In genomic region chr9:69488510-69488909, GRCm38 (mm10) we compare ENCODE assay signal across 13 mouse cellular contexts. TPM values are rescaled to one million over a fixed set of nuclear protein-coding genes. Genes with fewer than 3 reads are reported as not detected.
DNase-seq lines count a peak whose midpoint lies in the region; ATAC-seq and TF ChIP-seq lines count a peak whose summit lies in the region.
"Had no signal": no experiment of that assay in that cellular context is flagged by ENCODE, and none has a peak within 500 bp of the region (broad histone marks: within the 10 kb centered on the region; RNA-seq: fewer than 3 reads in every experiment).

No protein-coding gene starts in this region.

- H3K27ac ChIP-seq in forebrain, embryonic 10.5 days, result peak overlapping the region; percentile 8; the same call in 1 of the 2 replicates
- H3K27ac ChIP-seq in forebrain, postnatal 0 days (ENCODE audit: low read depth, low read length), result no peak overlapping the region
- no peak overlapping the region for H3K27ac ChIP-seq in liver, embryonic 12.5 days
- H3K27ac ChIP-seq in heart, embryonic 14.5 days (replicated peaks in 1 of 2; ENCODE audit: control insufficient read depth in 1 of 2, insufficient read depth in 1 of 2, low read depth in 2 of 2, low read length in 2 of 2), result peak overlapping the region; percentile 15; a peak in 3 of 4 replicates
- H3K27ac ChIP-seq: embryonic facial prominence, embryonic 13.5 days; liver, embryonic 14.5 days; neural tube, embryonic 12.5 days had no signal

- no peak for DNase-seq in forebrain, embryonic 10.5 days (ENCODE audit: extremely low spot score, low spot score)
- no peak for DNase-seq in forebrain, postnatal 0 days
- DNase-seq in liver, result peak; percentile 17
- DNase-seq in gastrocnemius, adult 18-20 months (ENCODE audit: low spot score), result no peak
- DNase-seq: adrenal gland, postnatal 10 days had no signal

- no peak for TF ChIP-seq CTCF in forebrain, postnatal 0 days (IDR thresholded peaks at IDR 0.05; ENCODE audit: low read depth)

- peaks cover 8% of the 10 kb centered on the region for H3K27me3 ChIP-seq in forebrain, embryonic 10.5 days (ENCODE audit: poor library complexity, severe bottlenecking)
- H3K27me3 ChIP-seq in forebrain, postnatal 0 days (ENCODE audit: insufficient read depth, low read length), result no peaks in the 10 kb centered on the region
- H3K27me3 ChIP-seq in liver, embryonic 12.5 days (replicated peaks), result no peaks in the 10 kb centered on the region
- H3K27me3 ChIP-seq in heart, embryonic 14.5 days (ENCODE audit: control insufficient read depth, insufficient read depth, low read length), result no peaks in the 10 kb centered on the region
- H3K27me3 ChIP-seq: embryonic facial prominence, embryonic 13.5 days; neural tube, embryonic 12.5 days had no signal

- no peak for ATAC-seq in forebrain, postnatal 0 days
- no peak for ATAC-seq in liver, embryonic 12.5 days
- no peak for ATAC-seq in heart, embryonic 14.5 days (ENCODE audit: insufficient number of reproducible peaks, insufficient read depth, low FRiP score, low read depth)
- 0 out of 2 replicates have a peak, but pooled peaks have one; percentile 14 for ATAC-seq in megakaryocyte-erythroid progenitor cell, adult 5-6 weeks (replicated peaks; ENCODE audit: low FRiP score, low TSS enrichment, poor library complexity, severe bottlenecking)
- ATAC-seq in erythroid progenitor cell, adult 5-6 weeks (replicated peaks; ENCODE audit: low FRiP score, poor library complexity, severe bottlenecking), result no peak
- ATAC-seq: intestine, postnatal 0 days had no signal

- peaks cover 8% of the 10 kb centered on the region; the same call in 1 of the 2 replicates for H3K9me3 ChIP-seq in forebrain, embryonic 10.5 days
- H3K9me3 ChIP-seq in forebrain, postnatal 0 days (ENCODE audit: low read length), result no peaks in the 10 kb centered on the region
- 0 out of 2 replicates have a peak, but pooled peaks cover 4% of the 10 kb centered on the region for H3K9me3 ChIP-seq in liver, embryonic 12.5 days (replicated peaks)
- H3K9me3 ChIP-seq in heart, embryonic 14.5 days (ENCODE audit: control insufficient read depth, low read length), result peaks cover 14% of the 10 kb centered on the region
- H3K9me3 ChIP-seq: embryonic facial prominence, embryonic 13.5 days had no signal

- H3K9ac ChIP-seq in forebrain, postnatal 0 days, result no peak overlapping the region
- no peak overlapping the region for H3K9ac ChIP-seq in liver, embryonic 12.5 days
- no peak overlapping the region for H3K9ac ChIP-seq in heart, embryonic 14.5 days (ENCODE audit: low read length)
- H3K9ac ChIP-seq: embryonic facial prominence, embryonic 13.5 days; liver, embryonic 14.5 days; neural tube, embryonic 12.5 days had no signal

- 28% methylated on average over 8 of the region's 8 CpGs for WGBS in forebrain, embryonic 10.5 days
- 35% methylated on average over 8 of the region's 8 CpGs for WGBS in forebrain, postnatal 0 days
- 25% methylated on average over 8 of the region's 8 CpGs for WGBS in liver, embryonic 12.5 days (ENCODE audit: insufficient replicate concordance)
- 9% methylated on average over 8 of the region's 8 CpGs for WGBS in heart, embryonic 14.5 days

- no peaks in the 10 kb centered on the region; the same call in 1 of the 2 replicates for H3K36me3 ChIP-seq in forebrain, embryonic 10.5 days (replicated peaks)
- H3K36me3 ChIP-seq in forebrain, postnatal 0 days (ENCODE audit: insufficient read depth), result peaks cover 4% of the 10 kb centered on the region; the same call in 1 of the 2 replicates
- peaks cover 73% of the 10 kb centered on the region for H3K36me3 ChIP-seq in liver, embryonic 12.5 days
- peaks cover 100% of the 10 kb centered on the region for H3K36me3 ChIP-seq in heart, embryonic 14.5 days (ENCODE audit: control insufficient read depth, insufficient read depth, low read length)

- no peak overlapping the region for H3K4me2 ChIP-seq in forebrain, postnatal 0 days (ENCODE audit: low read depth)
- H3K4me2 ChIP-seq in liver, embryonic 12.5 days, result no peak overlapping the region
- no peak overlapping the region for H3K4me2 ChIP-seq in heart, embryonic 14.5 days (ENCODE audit: low read length)
- H3K4me2 ChIP-seq: embryonic facial prominence, embryonic 13.5 days; neural tube, embryonic 12.5 days had no signal

- no peak overlapping the region for H3K4me3 ChIP-seq in forebrain, embryonic 10.5 days
- no peak overlapping the region for H3K4me3 ChIP-seq in forebrain, postnatal 0 days (ENCODE audit: low read depth, low read length)
- H3K4me3 ChIP-seq in liver, embryonic 12.5 days, result no peak overlapping the region
- H3K4me3 ChIP-seq in heart, embryonic 14.5 days (ENCODE audit: control insufficient read depth in 1 of 2, insufficient read depth in 1 of 2, low read depth in 1 of 2, low read length in 2 of 2), result no peak overlapping the region
- H3K4me3 ChIP-seq: embryonic facial prominence, embryonic 13.5 days; neural tube, embryonic 12.5 days had no signal

- peaks cover 18% of the 10 kb centered on the region for H3K4me1 ChIP-seq in forebrain, embryonic 10.5 days
- H3K4me1 ChIP-seq in forebrain, postnatal 0 days (ENCODE audit: insufficient read depth), result no peaks in the 10 kb centered on the region
- 0 out of 2 replicates have a peak, but pooled peaks cover 4% of the 10 kb centered on the region for H3K4me1 ChIP-seq in liver, embryonic 12.5 days
- H3K4me1 ChIP-seq in heart, embryonic 14.5 days (ENCODE audit: control insufficient read depth in 2 of 2, insufficient read depth in 2 of 2, low read length in 2 of 2), result peaks cover 0 to 13% of the 10 kb centered on the region in 2 experiments; a peak in 3 of 4 replicates
- H3K4me1 ChIP-seq: embryonic facial prominence, embryonic 13.5 days had no signal

RNA-seq across cellular contexts. Expression of gene Anxa2, which starts 35.1 kb away (rescaled TPM):
- 91.9 and 100 TPM in 2 replicates for polyA plus RNA-seq in forebrain, embryonic 10.5 days (2016; fragmentation: Nextera tagmentation; extraction: Ambion mirVana)
- 49.2 and 68.4 TPM in 2 replicates for total RNA-seq in forebrain, postnatal 0 days (2014; rRNA removed)
- polyA plus RNA-seq in forebrain, postnatal 0 days (2015; fragmentation: Nextera tagmentation; extraction: Ambion mirVana), result 62.8 and 66.3 TPM in 2 replicates
- polyA plus RNA-seq in liver, embryonic 12.5 days (2016; fragmentation: Nextera tagmentation; extraction: Ambion mirVana), result 92.8 and 98.0 TPM in 2 replicates
- polyA plus RNA-seq in heart, embryonic 14.5 days (2014; fragmentation: Nextera tagmentation; extraction: Ambion mirVana), result 532 and 550 TPM in 2 replicates
- 5.0 and 20.7 TPM in 2 replicates for total RNA-seq in megakaryocyte-erythroid progenitor cell, adult 5-6 weeks (2014; fragmentation: Nextera tagmentation)
- total RNA-seq in megakaryocyte-erythroid progenitor cell, adult 5-6 weeks (2017), result 14.2 and 15.8 TPM in 2 replicates
- 10 to 100 TPM; 29.4 to 53.6 TPM for total RNA-seq in gastrocnemius, adult 18-20 months (2021)
- total RNA-seq in erythroid progenitor cell, adult 5-6 weeks (2015; ENCODE audit: low replicate concordance), result 40.7 and 70.3 TPM in 2 replicates
- total RNA-seq in erythroid progenitor cell, adult 5-6 weeks (2017; ENCODE audit: low replicate concordance), result 17.9 and 34.8 TPM in 2 replicates

Comparison
In these comparisons a context has a peak if more than half of its experiments do, and no peak if none do; other contexts are left out.
1. H3K27ac ChIP-seq: peak in forebrain, embryonic 10.5 days (single experiment) and heart, embryonic 14.5 days (2 of 2); none in forebrain, postnatal 0 days (single experiment) and liver, embryonic 12.5 days (single experiment).